Mouse (Mus musculus) cerebellum, postnatal 10 days (tissue): ENCODE data around the gene Ttbk2.

ENCODE experiments used
- DNase-seq, 2 experiments: peaks; one replicate each; pipeline ENCODE4 v3.0.0; 2021; ENCODE audit warnings: mixed read lengths in 2 of 2

Ttbk2 gene

GRCm38 (mm10) chr2:120850424-120851082 lies at the start of gene Ttbk2:
TSS of gene Ttbk2 (minus strand) at chr2:120850604.
- peak; percentile 99 for DNase-seq

- no peak for DNase-seq
Observed at GRCm38 (mm10) chr2:120896361-120896760, 46.0 kb upstream of the Ttbk2 start.

- DNase-seq, result no peak
Observed at GRCm38 (mm10) chr2:120887601-120888000, 37.2 kb upstream of the Ttbk2 start.

GRCm38 (mm10) chr2:120873192-120873591 lies 22.8 kb upstream of the Ttbk2 start:
- no peak for DNase-seq

- no peak for DNase-seq
Observed at GRCm38 (mm10) chr2:120871447-120872336, 21.3 kb upstream of the Ttbk2 start.

GRCm38 (mm10) chr2:120867336-120867735 lies 16.9 kb upstream of the Ttbk2 start:
- no peak for DNase-seq

- peak; percentile 64 to 67 for DNase-seq
Observed at GRCm38 (mm10) chr2:120866561-120866960, 16.2 kb upstream of the Ttbk2 start.

GRCm38 (mm10) chr2:120863389-120863788 lies 13.0 kb upstream of the Ttbk2 start:
- DNase-seq, result no peak

GRCm38 (mm10) chr2:120860699-120861098 lies 10.3 kb upstream of the Ttbk2 start:
- DNase-seq, result no peak

- DNase-seq, result no peak
Observed at GRCm38 (mm10) chr2:120858131-120858530, 7.7 kb upstream of the Ttbk2 start.

- no peak for DNase-seq
Observed at GRCm38 (mm10) chr2:120853151-120853550, 2.7 kb upstream of the Ttbk2 start.

- no peak for DNase-seq
Observed at GRCm38 (mm10) chr2:120852626-120853025, 2.2 kb upstream of the Ttbk2 start.

- DNase-seq, result peak; percentile 76 to 77
Observed at GRCm38 (mm10) chr2:120849449-120850423, 668 bp downstream of the Ttbk2 start, which contains the start of gene Cdan1. TSS of gene Cdan1 (minus strand) at chr2:120850128.

GRCm38 (mm10) chr2:120845280-120845679 lies 5.1 kb downstream of the Ttbk2 start:
- no peak for DNase-seq

GRCm38 (mm10) chr2:120843990-120844389 lies 6.4 kb downstream of the Ttbk2 start:
- DNase-seq, result no peak

GRCm38 (mm10) chr2:120841211-120841610 lies 9.2 kb downstream of the Ttbk2 start:
- DNase-seq, result no peak

- no peak for DNase-seq
Observed at GRCm38 (mm10) chr2:120835167-120835566, 15.2 kb downstream of the Ttbk2 start.

- DNase-seq, result no peak
Observed at GRCm38 (mm10) chr2:120826936-120827638, 23.3 kb downstream of the Ttbk2 start.

- DNase-seq, result no peak
Observed at GRCm38 (mm10) chr2:120770265-120770935, 80.0 kb downstream of the Ttbk2 start.

GRCm38 (mm10) chr2:120761922-120762321 lies 88.5 kb downstream of the Ttbk2 start:
- DNase-seq, result no peak

GRCm38 (mm10) chr2:120748041-120748440 lies 102.4 kb downstream of the Ttbk2 start:
- DNase-seq, result no peak
